Mouse (Mus musculus) spleen, postnatal 4 days (tissue): ENCODE measurements around the gene 4931406P16Rik.
"Not testable (repeated sequence)": the region's sequence is repeated elsewhere in the genome, so short reads cannot be mapped to it uniquely, and the experiment has no call there.

Experiments used
- DNase-seq, 2 experiments: peaks; one replicate each; pipeline ENCODE4 v3.0.0; 2022; ENCODE audit warnings: low spot score in 2 of 2

Gene 4931406P16Rik

GRCm38 (mm10) chr7:34213281-34213680 is 100.1 kb downstream of the 4931406P16Rik start:
- no peak for DNase-seq

DNA sequence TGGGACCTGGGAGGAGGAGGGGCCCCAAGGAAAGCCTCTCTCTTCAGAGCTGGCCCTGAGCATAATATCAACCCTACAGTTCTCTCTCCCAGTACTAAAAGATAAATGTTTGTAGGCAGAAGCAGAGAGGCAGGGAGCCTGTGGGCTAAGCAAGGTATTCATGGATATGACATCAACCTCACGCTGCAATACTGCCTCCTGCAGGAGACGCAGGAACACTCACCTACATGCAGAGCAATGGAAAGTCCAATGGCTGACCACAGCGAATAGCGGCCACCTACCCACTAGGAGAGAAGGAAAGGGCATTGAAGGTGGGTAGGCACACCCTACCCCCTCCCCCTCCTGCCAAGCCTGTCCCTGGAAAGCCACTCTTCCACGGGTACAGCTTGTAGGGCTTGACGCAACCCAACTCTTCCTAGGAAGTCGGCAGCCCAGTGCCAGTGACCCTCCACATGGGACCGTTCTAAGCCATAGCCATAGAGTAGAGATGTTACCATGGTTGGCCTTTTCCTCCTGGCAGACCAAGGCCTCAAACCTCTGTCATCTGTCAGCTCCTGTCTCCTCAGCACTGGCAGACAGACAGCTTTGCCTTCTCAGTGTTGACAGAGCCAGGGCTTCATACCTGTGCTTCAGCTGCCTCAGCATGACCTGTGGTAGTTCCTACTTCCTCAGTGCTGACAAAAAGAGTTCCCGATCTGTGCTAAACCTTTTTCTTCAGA is 105.2 kb downstream of the 4931406P16Rik start:
- DNase-seq = no peak

GRCm38 (mm10) chr7:34206331-34206730 is 107.0 kb downstream of the 4931406P16Rik start:
- DNase-seq = no peak

DNA sequence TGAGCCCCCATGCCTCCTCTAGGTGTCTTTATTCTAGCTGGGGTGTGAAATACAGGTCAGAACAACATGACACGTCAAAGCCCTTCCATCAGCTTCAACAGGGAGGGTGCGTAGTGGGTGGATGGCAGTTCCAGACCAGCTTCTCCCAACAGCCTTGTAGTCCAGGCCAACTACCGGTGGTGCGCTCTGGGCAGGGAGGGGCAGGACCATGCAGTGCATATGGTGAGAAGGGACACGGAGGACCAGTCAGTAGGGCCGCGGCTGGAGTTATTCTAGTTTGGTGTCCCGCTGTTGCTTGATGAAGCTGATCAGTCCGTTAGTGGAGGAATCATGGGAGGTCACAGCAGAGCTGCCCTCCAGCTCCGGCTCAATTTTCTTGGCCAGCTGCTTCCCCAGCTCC is 111.2 kb downstream of the 4931406P16Rik start:
- DNase-seq = not testable (repeated sequence)

GRCm38 (mm10) chr7:34200829-34201228 is 112.5 kb downstream of the 4931406P16Rik start:
- DNase-seq = no peak

DNA sequence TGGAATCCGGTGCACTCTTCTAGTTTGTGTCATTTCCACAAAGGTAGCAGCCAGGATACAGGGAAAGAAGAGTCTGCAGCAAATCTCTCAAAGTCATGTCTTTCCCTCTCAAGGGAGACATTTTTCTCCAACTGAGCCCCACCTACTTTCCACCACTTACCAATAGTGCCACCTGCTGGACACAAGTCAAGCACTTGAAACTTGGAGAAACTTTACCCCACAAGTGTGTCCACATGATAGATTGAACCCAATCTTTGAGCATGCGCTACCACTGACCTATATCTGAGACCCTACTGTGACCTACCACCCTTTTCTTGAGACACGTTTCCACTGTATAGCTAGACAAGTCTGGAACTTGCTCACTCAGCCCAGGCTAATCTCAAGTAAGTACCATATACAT is 115.0 kb downstream of the 4931406P16Rik start:
- DNase-seq = peak; percentile 51 to 77

- peak; percentile 89 to 95 for DNase-seq
These were observed 116.9 kb downstream of the 4931406P16Rik start, which contains the start of gene Pdcd2l for GRCm38 (mm10) chr7:34196132-34197128. Gene Pdcd2l, minus strand, starts transcription at chr7:34196661.

DNA sequence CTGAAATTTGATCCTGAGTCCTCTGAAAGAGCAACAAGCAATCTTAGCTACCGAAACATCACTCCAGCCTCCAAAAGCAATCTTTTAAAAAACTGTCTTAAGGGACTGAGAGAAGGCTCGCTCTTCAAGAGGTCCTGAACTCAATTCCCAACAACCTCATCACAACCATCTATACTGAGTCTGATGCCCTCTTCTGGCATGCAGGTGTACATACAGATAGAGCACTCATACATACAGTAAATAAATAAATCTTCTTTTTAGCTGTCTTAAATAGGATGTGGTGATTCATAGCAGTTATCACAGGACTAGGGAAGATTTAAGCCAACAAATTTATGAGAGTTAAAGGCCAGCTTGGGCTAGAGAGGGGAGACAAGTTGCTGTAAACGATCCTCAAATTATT is 117.7 kb downstream of the 4931406P16Rik start:
- no peak for DNase-seq

DNA sequence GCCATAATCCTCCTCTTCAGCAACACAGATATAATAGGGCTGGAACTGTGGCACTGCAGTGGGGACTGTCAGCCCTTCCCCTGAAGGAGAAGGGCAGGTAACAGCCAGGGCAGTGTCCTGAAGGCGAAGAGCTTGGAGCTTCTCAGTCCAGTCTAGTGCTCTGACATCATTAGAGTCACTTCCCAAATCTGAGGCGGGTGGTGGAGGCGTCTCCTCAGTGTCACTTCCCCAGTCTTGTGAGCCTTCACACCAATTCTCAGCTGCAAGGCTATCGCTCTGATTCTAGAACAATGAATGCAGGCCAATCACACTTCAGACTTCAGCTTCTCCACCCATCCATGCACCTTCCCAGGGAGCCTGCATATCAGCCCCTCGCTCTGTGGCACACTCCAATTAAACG is 120.5 kb downstream of the 4931406P16Rik start:
- no peak for DNase-seq

- peak in 1 of 2 experiments; percentile 39 for DNase-seq
These were observed 123.9 kb downstream of the 4931406P16Rik start for GRCm38 (mm10) chr7:34189376-34189989.
